Mouse (Mus musculus): Measurements from ENCODE around the gene Rora. TPM values are rescaled to one million over a fixed set of nuclear protein-coding genes. Genes with fewer than 3 reads are reported as not detected.

Rora gene
- polyA plus RNA-seq (2015; fragmentation: Nextera tagmentation; extraction: Ambion mirVana), result 4.7 and 5.4 TPM in 2 replicates

DNA sequence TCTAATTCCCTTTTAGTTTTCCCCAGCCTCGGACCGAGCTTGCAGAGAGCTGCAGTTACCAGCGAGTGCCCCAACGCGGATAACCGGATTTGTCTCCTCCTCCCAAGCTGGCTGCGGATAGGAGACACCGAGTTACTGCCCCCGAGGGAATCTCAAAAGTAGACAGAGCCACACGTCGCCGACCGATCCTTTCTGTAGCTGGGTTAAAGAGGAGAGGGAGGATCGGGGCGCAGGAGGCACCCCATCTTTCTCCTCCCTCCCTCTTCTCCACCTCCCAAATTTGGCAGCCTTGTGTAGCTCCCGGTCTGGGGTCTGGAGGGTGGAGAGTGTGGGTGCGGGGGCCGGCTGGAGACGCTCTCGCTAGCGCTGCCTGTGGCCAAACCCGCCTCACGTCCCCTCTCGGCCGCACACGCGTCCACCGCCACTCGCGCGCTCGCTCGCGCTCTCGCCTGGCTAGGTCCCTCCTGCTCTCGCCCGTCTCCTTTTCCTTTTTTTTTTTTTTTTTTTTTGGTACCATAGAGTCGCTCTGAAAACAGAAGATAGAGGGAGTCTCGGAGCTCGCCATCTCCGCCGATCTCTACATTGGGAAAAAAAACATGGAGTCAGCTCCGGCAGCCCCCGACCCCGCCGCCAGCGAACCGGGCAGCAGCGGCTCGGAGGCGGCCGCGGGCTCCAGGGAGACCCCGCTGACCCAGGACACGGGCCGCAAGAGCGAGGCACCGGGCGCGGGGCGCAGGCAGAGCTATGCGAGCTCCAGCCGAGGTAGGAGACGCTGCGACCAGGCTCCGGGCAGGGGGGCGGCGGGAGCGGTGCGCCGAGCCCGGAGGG is at the start of gene Rora:
Rora (plus strand) TSS at position 576 of the 828 bp plus-strand sequence.
- Histone ChIP-seq H3K27ac (peak within 1 kb of the TSS; percentile 95), H3K36me3 (no peaks in the 10 kb centered on the region), H3K27me3 (replicated peaks) (peaks cover 2% of the 10 kb centered on the region), H3K9me3 (no peaks in the 10 kb centered on the region), H3K4me1 (replicated peaks) (peaks cover 9% of the 10 kb centered on the region), H3K4me2 (replicated peaks) (peak within 1 kb of the TSS; percentile 96), H3K4me3 (replicated peaks) (peak within 1 kb of the TSS; percentile 86), H3K9ac (peak within 1 kb of the TSS; percentile 78)
- ATAC-seq, result peak; percentile 81
- WGBS, result under 1% methylated on average over 72 of the region's 72 CpGs

DNA sequence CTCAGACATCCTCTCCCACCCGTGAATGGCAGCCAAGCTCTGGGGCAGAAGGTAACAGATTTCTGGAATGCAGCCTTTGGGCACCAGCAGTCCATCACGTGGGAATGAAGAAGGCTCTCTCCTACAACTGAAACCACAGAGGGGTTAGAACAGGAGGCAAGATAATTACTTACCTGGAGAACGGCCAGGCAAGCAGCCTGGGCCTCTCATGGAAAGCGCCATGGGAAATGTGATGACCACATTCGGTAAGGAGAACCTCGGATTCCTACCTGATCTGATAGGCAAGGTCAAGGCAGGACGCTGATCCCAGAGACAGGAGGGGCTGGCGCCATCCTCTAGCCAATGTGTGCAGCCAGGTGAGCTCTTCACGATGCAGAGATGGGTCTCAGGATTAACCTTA is 39.6 kb upstream of the Rora start:
- WGBS, result 81% methylated on average over 9 of the region's 9 CpGs
- H3K4me3 ChIP-seq (replicated peaks), result no peak overlapping the region

DNA sequence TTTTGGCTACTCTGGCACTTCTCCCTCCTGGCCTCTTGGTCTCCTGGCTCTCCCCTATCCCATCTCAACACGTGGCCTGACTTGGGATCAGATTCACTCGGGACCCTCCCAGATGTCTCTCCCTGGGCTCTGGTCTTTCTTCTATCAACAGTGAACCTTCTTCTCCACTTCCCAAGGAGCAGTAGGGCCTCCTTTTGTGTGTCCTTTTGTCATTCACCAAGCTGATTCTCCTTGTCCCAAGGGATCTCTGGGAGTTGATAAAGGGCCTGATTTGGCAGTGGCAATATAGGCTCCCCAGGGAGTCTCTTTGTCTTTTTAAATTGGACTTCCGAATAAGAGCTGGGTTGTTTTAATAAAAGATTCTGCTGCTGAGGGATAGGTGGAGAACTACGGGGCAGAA is 36.5 kb upstream of the Rora start:
- no peak overlapping the region for H3K27ac ChIP-seq
- no peak overlapping the region for H3K4me3 ChIP-seq (replicated peaks)
- 52% methylated on average over 4 of the region's 4 CpGs for WGBS
- no peaks in the 10 kb centered on the region for H3K36me3 ChIP-seq
- H3K9me3 ChIP-seq, result no peaks in the 10 kb centered on the region
- H3K9ac ChIP-seq, result no peak overlapping the region
- no peaks in the 10 kb centered on the region for H3K4me1 ChIP-seq (replicated peaks)
- ATAC-seq, result no peak
- H3K4me2 ChIP-seq (replicated peaks), result no peak overlapping the region
- H3K27me3 ChIP-seq (replicated peaks), result no peaks in the 10 kb centered on the region

More for the DNA sequence above, 39.6 kb upstream of the Rora start:
- H3K27ac ChIP-seq, result no peak overlapping the region
- no peak for ATAC-seq
- no peak overlapping the region for H3K9ac ChIP-seq
- H3K36me3 ChIP-seq, result no peaks in the 10 kb centered on the region
- H3K4me2 ChIP-seq (replicated peaks), result no peak overlapping the region
- H3K9me3 ChIP-seq, result no peaks in the 10 kb centered on the region
- no peaks in the 10 kb centered on the region for H3K4me1 ChIP-seq (replicated peaks)
- H3K27me3 ChIP-seq (replicated peaks), result no peaks in the 10 kb centered on the region

DNA sequence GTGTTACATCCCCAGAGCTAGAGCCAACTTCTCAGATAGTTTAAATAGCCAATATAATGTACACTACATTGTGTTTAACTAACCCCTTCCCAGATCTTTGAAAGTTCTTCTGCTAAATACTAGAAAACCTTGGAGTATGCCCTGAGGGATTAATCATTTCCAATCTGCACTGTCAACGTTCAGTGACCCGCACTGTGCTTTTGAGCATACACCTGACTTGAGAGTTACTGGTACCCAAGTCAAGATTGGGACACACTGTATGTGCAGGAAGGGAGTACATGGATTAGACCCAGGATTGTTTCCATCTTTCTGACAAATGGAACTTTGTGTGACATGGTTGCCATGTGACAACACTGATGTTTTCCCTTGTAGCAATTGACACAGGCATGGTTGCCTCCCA is 33.5 kb upstream of the Rora start:
- no peak overlapping the region for H3K4me2 ChIP-seq (replicated peaks)
- no peaks in the 10 kb centered on the region for H3K27me3 ChIP-seq (replicated peaks)
- no peak for ATAC-seq
- H3K4me1 ChIP-seq (replicated peaks), result no peaks in the 10 kb centered on the region
- H3K9me3 ChIP-seq, result no peaks in the 10 kb centered on the region
- H3K4me3 ChIP-seq (replicated peaks), result no peak overlapping the region
- no peak overlapping the region for H3K9ac ChIP-seq
- H3K27ac ChIP-seq, result no peak overlapping the region
- 49% methylated on average over 2 of the region's 2 CpGs for WGBS
- no peaks in the 10 kb centered on the region for H3K36me3 ChIP-seq

DNA sequence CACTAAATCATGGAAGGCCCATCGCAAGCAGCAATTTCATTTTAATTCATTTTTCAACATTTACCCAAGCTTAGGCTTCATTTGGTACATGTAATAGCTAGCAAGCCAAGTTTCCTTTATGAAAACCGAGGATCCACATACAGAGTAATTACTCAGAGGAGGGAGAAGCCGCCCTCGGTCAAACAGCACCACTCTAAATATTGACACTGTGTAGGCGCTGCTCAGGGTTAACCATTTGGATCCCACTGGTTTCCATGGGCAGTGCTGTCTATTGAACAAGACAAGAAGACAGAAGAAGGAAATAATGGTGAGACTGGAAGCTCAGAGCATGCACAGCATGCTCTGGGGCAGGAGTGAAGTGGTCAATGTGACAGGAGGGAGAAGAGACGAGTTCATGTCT is 33.1 kb upstream of the Rora start:
- 46% methylated on average over 6 of the region's 6 CpGs for WGBS
- Histone ChIP-seq H3K4me1 (replicated peaks) (no peaks in the 10 kb centered on the region), H3K9ac (no peak overlapping the region), H3K36me3 (no peaks in the 10 kb centered on the region), H3K27ac (no peak overlapping the region), H3K4me3 (replicated peaks) (no peak overlapping the region), H3K9me3 (no peaks in the 10 kb centered on the region), H3K27me3 (replicated peaks) (no peaks in the 10 kb centered on the region), H3K4me2 (replicated peaks) (no peak overlapping the region)
- no peak for ATAC-seq

DNA sequence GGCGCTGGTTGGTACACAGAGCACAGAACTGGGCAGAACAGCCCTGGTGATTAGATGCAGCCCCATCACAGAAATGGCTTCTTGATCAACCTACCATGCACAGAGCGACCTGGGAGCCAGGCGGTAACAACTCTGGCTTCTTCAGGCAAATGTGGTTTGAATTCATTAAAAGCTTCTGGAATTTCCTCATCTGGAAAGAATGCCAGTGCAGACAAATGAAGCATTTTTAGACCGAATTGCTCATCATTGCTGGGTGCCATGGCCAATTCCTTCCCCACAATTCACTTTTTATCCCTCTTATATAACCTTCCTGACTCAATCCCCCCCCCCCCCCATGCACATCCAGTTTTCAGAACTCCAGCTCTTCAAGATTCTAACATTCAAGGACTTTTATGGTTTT is 28.6 kb upstream of the Rora start:
- no peak for ATAC-seq
- 82% methylated on average over 4 of the region's 4 CpGs for WGBS
- H3K4me2 ChIP-seq (replicated peaks), result no peak overlapping the region
- no peaks in the 10 kb centered on the region for H3K4me1 ChIP-seq (replicated peaks)
- H3K27ac ChIP-seq, result no peak overlapping the region
- no peaks in the 10 kb centered on the region for H3K36me3 ChIP-seq
- no peak overlapping the region for H3K4me3 ChIP-seq (replicated peaks)
- no peaks in the 10 kb centered on the region for H3K27me3 ChIP-seq (replicated peaks)
- H3K9ac ChIP-seq, result no peak overlapping the region
- no peaks in the 10 kb centered on the region for H3K9me3 ChIP-seq

DNA sequence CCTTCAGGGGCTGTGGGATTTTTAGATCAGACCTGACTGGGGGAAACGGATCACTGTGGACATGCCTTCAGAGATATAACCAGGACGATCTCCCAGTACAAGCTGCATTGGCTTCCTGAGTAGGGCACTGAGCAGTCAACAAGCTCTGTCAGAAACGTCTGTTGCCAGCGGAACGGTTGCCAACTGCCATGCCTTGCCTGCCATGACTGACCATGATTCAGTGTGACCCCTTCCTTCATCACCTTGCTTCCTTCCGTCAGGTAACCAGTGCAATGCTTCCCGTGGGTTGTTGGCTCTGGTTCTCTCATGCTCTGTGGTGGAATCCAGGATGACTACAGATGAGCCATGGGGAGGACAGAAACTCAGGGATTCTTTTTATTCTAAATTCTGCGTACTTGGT is 16.3 kb upstream of the Rora start:
- H3K9me3 ChIP-seq, result no peaks in the 10 kb centered on the region
- H3K4me3 ChIP-seq (replicated peaks), result no peak overlapping the region
- H3K9ac ChIP-seq, result no peak overlapping the region
- no peaks in the 10 kb centered on the region for H3K27me3 ChIP-seq (replicated peaks)
- H3K4me2 ChIP-seq (replicated peaks), result no peak overlapping the region
- H3K4me1 ChIP-seq (replicated peaks), result no peaks in the 10 kb centered on the region
- no peak for ATAC-seq
- WGBS, result 93% methylated on average over 8 of the region's 8 CpGs
- no peaks in the 10 kb centered on the region for H3K36me3 ChIP-seq
- H3K27ac ChIP-seq, result no peak overlapping the region

DNA sequence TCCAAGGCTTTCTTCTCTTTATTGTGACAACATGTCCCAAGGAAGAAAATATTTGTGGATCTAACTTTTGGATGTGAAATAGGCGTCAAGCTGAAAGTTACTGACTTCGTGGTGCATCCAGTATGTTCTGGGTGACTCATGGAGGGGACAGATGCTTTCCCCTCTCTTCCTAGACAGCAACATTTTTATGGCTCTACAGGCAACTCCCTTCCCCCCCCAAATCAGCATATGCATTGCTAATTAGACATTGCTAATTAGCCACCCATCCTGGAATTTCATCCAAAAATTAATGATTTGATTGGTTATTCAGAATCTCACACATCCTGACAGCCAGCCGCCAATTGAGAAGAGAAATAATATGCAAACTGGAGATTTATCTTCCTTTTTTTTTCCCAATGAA is 12.5 kb upstream of the Rora start:
- Histone ChIP-seq H3K9ac (no peak overlapping the region), H3K27me3 (replicated peaks) (no peaks in the 10 kb centered on the region)
- WGBS, result 79% methylated on average over 3 of the region's 3 CpGs

DNA sequence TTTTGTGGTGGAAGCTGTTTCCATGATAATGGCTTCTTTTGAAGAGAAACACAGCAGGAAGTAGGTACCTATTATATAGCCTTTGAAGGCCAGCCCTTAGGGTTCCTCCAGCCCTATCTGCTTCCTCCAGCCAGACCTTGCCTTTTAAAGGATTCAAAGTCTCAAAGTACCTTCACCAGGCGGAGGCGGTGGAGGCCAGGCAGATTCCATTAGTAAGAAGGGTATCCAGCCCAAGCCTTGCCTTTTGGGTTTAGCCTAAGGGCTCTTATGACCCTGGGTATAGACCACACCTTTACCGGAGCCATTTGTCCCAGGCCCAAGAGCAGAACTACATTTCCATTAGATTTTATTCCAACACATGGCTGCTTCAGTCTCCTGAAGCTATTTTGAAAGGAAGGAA is 5.5 kb upstream of the Rora start:
- Histone ChIP-seq H3K4me3 (replicated peaks) (no peak overlapping the region), H3K27me3 (replicated peaks) (peaks cover 2% of the 10 kb centered on the region), H3K36me3 (no peaks in the 10 kb centered on the region), H3K27ac (no peak overlapping the region), H3K4me2 (replicated peaks) (no peak overlapping the region), H3K9ac (no peak overlapping the region), H3K9me3 (no peaks in the 10 kb centered on the region), H3K4me1 (replicated peaks) (no peaks in the 10 kb centered on the region)
- no peak for ATAC-seq
- 83% methylated on average over 3 of the region's 3 CpGs for WGBS

More for the DNA sequence above, 12.5 kb upstream of the Rora start:
- no peaks in the 10 kb centered on the region for H3K9me3 ChIP-seq
- H3K36me3 ChIP-seq, result no peaks in the 10 kb centered on the region
- no peaks in the 10 kb centered on the region for H3K4me1 ChIP-seq (replicated peaks)
- H3K4me3 ChIP-seq (replicated peaks), result no peak overlapping the region
- H3K27ac ChIP-seq, result no peak overlapping the region
- no peak for ATAC-seq
- no peak overlapping the region for H3K4me2 ChIP-seq (replicated peaks)

DNA sequence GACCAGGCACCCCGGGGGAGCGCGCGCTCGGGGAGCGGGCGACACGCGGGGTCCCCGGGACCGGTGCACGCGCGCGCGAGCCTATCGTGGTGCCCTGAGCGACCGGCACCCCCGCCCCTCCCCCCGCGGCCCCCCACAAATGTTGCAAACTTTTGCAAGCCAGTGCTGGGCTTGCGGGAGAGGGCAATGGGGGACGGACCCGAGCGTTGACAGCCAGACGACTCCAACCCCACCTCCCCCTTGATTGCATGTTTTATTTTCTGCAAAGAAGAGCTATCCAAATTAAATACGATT is 400 bp downstream of the Rora start:
- Histone ChIP-seq H3K27me3 (replicated peaks) (peaks cover 2% of the 10 kb centered on the region), H3K4me3 (replicated peaks) (peak overlapping the region; percentile 86), H3K4me1 (replicated peaks) (peaks cover 9% of the 10 kb centered on the region), H3K9me3 (no peaks in the 10 kb centered on the region), H3K27ac (peak overlapping the region; percentile 95), H3K4me2 (replicated peaks) (peak overlapping the region; percentile 96), H3K36me3 (no peaks in the 10 kb centered on the region), H3K9ac (peak overlapping the region; percentile 78)
- ATAC-seq, result peak; percentile 35; the same call in 1 of the 2 replicates
- WGBS, result under 1% methylated on average over 28 of the region's 28 CpGs

DNA sequence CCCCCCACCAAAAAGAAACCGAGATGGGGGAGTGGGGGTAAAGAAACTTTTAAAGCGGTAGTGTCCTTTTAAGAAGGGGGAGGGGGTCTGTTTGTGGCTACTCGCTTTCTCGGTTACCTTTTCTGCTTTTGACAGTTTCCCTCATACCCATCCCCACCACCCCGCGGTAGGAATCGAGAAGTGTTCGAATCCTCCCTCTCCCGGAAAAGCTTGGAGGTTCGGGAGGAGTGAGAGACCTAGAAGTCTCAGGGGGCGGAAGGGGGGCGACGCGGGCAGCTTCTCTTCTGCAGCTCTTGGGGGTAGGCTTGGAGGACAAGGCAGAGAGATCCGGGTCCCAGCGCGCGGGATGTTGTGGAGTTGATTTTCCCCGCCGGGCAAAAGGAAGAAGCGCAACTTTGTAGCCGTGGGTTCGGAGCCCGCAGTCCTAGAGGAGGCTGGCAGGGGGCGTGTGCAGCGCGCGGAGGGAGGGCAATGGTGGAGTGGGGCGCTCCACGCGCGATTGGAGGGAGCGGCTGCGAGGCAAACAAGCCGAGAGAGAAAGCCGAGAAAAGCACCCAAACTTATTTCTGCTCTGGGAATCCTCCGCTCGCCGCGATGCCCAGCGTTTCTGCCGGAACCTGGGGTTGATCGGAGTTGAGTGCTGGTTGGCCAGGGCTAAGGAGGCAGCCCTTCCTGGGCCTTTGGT is 889 bp downstream of the Rora start:
- ATAC-seq, result peak; percentile 46
- WGBS, result under 1% methylated on average over 43 of the region's 43 CpGs
- peak overlapping the region; percentile 86 for H3K4me3 ChIP-seq (replicated peaks)
- H3K27ac ChIP-seq, result peak overlapping the region; percentile 95; the same call in 1 of the 2 replicates
- peak overlapping the region; percentile 78 for H3K9ac ChIP-seq
- peak overlapping the region; percentile 96 for H3K4me2 ChIP-seq (replicated peaks)
- H3K27me3 ChIP-seq (replicated peaks), result peaks cover 2% of the 10 kb centered on the region
- H3K9me3 ChIP-seq, result no peaks in the 10 kb centered on the region
- H3K36me3 ChIP-seq, result no peaks in the 10 kb centered on the region
- H3K4me1 ChIP-seq (replicated peaks), result peaks cover 9% of the 10 kb centered on the region

DNA sequence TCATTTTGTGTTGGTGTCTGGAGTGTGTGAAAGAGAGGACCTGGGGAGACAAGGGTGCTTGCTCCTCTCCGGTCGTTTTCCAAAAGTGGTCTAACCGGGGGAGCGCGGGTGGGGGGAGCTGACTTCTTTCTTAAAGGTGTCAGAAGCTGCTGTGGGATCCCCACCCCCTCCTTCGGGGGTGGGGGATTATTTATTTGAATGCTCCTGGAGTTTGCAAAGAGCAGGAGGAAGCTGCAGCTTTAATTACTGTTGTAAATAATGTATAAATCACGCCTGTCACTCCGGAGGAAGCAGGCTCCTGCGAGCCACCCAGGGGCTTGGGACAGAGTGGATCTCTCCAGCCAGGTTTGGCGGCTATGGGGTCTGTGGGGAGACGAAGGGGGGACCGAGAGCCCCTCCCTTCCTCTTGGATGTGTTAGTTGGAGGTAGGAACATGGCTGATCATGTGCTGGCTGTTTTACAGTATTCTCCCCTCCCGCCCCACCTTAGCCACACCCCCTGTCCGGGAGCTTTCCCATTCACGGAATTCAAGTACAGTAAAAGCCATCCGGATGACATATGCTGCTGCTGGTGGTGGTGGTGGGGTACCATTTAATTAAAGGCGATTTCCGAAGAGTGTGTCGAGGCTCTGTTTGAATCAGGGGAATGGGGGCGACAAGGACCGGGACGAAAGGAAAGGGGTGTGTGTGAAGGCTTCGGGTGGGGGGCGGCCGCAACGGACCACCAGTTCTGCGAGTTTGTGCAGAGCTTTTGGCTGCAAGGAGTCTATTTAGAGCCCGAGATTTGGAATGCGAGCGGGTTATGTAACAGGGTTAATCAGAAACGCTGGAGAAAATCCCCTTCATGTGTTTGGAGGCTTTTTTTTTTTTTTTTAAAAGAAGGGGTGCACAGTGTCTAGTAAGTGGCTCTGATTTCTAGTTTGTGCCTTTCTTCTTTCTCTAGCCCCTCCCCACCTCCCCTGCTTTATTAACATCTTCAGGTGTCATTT is 1.7 kb downstream of the Rora start:
- Histone ChIP-seq H3K4me2 (replicated peaks) (peak overlapping the region; percentile 96), H3K4me3 (replicated peaks) (peak overlapping the region; percentile 86), H3K9me3 (no peaks in the 10 kb centered on the region), H3K9ac (peak overlapping the region; percentile 78), H3K36me3 (no peaks in the 10 kb centered on the region), H3K27ac (peak overlapping the region; percentile 95; the same call in 1 of the 2 replicates), H3K4me1 (replicated peaks) (peaks cover 9% of the 10 kb centered on the region), H3K27me3 (replicated peaks) (no peaks in the 10 kb centered on the region; the same call in 1 of the 2 replicates)
- ATAC-seq, result peak; percentile 57
- 2% methylated on average over 31 of the region's 31 CpGs for WGBS
